Mouse (Mus musculus) limb, embryonic 12.5 days (tissue): ENCODE results near the gene Gabrg2. TPM values are rescaled to one million over a fixed set of nuclear protein-coding genes. Genes with fewer than 3 reads are reported as not detected.
A peak's percentile ranks its signal among the peaks of the same experiment; 100 is the strongest.

Source experiments
- ATAC-seq: fragments of 200-750 bp; cut with Nextera tagmentation; 2 replicates; pipeline ENCODE4 v1.8.0; 2017; ENCODE audit warnings: low read depth, moderate TSS enrichment; ENCODE audit not compliant: insufficient number of reproducible peaks, insufficient read depth, low FRiP score, low TSS enrichment
- H3K27ac ChIP-seq: fragments of 300-500 bp; sonication (generic); 2 replicates; pipeline ENCODE4 v1.5.1; 2016; ENCODE audit warnings: mild to moderate bottlenecking, moderate library complexity
- H3K27me3 ChIP-seq: fragments of 300-500 bp; sonication (generic); 2 replicates; pipeline ENCODE4 v1.6.1; 2016; ENCODE audit warnings: mild to moderate bottlenecking, moderate library complexity
- H3K36me3 ChIP-seq: fragments of 300-500 bp; sonication (generic); 2 replicates; pipeline ENCODE4 v1.6.1; 2016; ENCODE audit warnings: mild to moderate bottlenecking, moderate library complexity
- H3K4me1 ChIP-seq: fragments of 300-500 bp; sonication (generic); replicated peaks from 2 replicates; pipeline ENCODE4 v1.6.1; 2016
- H3K4me2 ChIP-seq: fragments of 300-500 bp; sonication (generic); 2 replicates; pipeline ENCODE4 v1.6.1; 2016; ENCODE audit warnings: mild to moderate bottlenecking, moderate library complexity
- H3K4me3 ChIP-seq: fragments of 300-500 bp; sonication (generic); replicated peaks from 2 replicates; pipeline ENCODE4 v1.5.1; 2016; ENCODE audit warnings: mild to moderate bottlenecking
- H3K9ac ChIP-seq: fragments of 300-500 bp; sonication (generic); replicated peaks from 2 replicates; pipeline ENCODE4 v1.6.1; 2016; ENCODE audit warnings: mild to moderate bottlenecking, moderate library complexity
- H3K9me3 ChIP-seq: fragments of 300-500 bp; sonication (generic); 2 replicates; pipeline ENCODE4 v1.6.1; 2016; ENCODE audit warnings: mild to moderate bottlenecking, moderate library complexity
- WGBS: fragments of 180-500 bp; shearing (Covaris S2); methylation state at CpG from one replicate; pipeline ENCODE4 v1.1.7; 2016; 5-methylcytosine and 5-hydroxymethylcytosine counted together
- polyA plus RNA-seq: library from polyadenylated mRNA; unstranded; fragments of >200 nt; fragmentation: Nextera tagmentation; extraction: Ambion mirVana; gene quantifications from 2 replicates; pipeline ENCODE4 v1.2.1, GENCODE M21; 2016

The Gabrg2 gene
- polyA plus RNA-seq: 0.06 TPM in 1 of 2 replicates, not detected in the other

DNA sequence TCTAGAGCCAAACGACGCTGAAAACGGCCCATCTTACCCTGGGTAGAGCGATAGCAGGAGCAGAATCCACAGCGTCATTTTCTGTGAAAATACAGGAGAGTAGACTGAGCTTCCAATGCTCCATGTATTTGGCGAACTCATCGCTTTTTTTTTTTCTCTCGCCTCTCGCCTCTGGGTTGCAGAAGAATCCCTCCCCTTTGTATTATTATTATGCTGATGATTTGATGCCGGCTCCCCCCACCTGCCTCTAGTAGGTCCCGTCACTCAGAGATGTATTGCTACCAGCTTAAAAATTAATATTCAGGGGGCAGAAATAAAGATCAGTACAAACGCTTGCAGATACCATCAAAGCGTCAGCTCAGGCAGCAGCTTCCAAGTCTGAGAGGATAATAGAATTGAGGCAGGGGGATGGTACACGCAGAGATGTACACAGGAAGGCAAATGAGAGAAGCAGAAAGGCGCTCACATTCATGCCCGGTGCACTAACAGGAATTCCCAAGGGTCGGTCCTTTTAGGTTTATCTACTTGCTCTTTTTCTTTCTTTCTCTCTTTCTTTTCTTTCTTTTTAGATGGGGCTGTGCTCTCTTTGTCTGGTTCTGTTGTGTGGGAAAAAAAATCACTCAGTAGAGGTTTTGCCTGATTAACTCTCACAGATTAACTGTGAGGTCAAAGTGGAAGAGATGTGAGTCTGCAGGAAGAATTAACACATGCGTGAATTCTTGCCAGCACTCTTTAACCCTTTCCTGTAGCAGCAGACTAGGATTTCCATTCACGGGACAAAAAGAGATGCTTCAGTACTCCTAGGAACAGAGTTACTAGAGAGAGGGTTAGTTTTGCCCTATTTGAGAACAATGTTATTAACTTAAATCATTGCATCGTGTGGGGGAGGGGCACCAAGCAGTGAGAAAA lies at the start of gene Gabrg2:
Gabrg2 (minus strand) TSS at position 668 of the 909 bp plus-strand sequence.
- peaks cover 10% of the 10 kb centered on the region for H3K27me3 ChIP-seq

DNA sequence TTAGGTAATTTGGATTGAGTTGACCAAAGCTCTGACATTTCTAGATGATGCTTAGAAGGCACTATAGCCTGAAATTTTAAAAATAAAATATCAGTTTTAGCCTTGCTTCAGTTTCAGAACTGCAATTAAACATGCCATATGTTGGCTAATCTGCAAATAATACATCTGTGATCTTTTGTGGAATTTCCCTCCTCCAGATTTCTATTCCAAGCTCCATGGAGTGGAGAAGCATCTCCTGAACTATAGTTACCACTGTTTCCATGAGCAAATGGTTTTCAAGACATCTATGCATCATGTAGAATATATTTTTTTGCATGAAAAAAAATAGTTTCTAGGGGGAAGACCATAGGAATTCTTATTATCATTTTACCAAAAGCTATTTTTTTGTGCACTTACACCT lies 47.5 kb upstream of the Gabrg2 start:
- H3K4me1 ChIP-seq: no peaks in the 10 kb centered on the region
- H3K9ac ChIP-seq: no peak overlapping the region
- no peaks in the 10 kb centered on the region for H3K27me3 ChIP-seq
- no peaks in the 10 kb centered on the region for H3K9me3 ChIP-seq
- no peak for ATAC-seq
- H3K27ac ChIP-seq: no peak overlapping the region
- H3K36me3 ChIP-seq: no peaks in the 10 kb centered on the region
- H3K4me2 ChIP-seq: no peak overlapping the region
- no peak overlapping the region for H3K4me3 ChIP-seq

More for the DNA sequence above, at the start of gene Gabrg2:
- Histone ChIP-seq H3K9ac (no peak within 1 kb of the TSS), H3K4me2 (no peak within 1 kb of the TSS), H3K9me3 (no peaks in the 10 kb centered on the region), H3K4me1 (no peaks in the 10 kb centered on the region), H3K4me3 (no peak within 1 kb of the TSS), H3K36me3 (no peaks in the 10 kb centered on the region), H3K27ac (no peak within 1 kb of the TSS)
- WGBS: 10% methylated on average over 20 of the region's 20 CpGs
- ATAC-seq: no peak

- peak; percentile 81; the same call in 1 of the 2 replicates for ATAC-seq
- Histone ChIP-seq H3K27me3 (peaks cover 10% of the 10 kb centered on the region), H3K27ac (no peak overlapping the region), H3K9me3 (no peaks in the 10 kb centered on the region), H3K9ac (no peak overlapping the region), H3K4me1 (no peaks in the 10 kb centered on the region), H3K4me2 (no peak overlapping the region), H3K36me3 (no peaks in the 10 kb centered on the region), H3K4me3 (no peak overlapping the region)
- WGBS: 4% methylated on average over 7 of the region's 7 CpGs
Observed at GRCm38 (mm10) chr11:41999468-41999881, 1.2 kb downstream of the Gabrg2 start.

DNA sequence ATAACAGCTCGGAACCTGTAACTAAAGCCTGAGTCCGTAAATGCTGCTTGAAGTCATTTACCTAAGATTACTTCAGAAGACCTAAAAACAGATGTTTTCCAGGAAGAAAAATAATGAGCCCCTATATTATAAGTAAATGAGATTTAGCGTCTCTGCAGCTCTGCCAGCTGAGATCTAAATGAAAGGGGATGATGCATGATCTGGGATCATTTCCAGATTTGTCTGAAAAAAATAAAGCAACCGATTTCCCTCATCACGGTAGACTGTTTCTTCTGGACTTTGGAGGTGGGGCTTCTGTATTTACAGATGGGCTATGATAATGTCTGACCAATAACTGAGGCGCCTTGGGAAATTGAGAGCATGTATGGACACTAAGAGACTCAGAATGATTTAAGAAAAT lies 20.5 kb downstream of the Gabrg2 start:
- no peak for ATAC-seq
- WGBS: 46% methylated on average over 6 of the region's 6 CpGs
- H3K4me3 ChIP-seq: no peak overlapping the region

DNA sequence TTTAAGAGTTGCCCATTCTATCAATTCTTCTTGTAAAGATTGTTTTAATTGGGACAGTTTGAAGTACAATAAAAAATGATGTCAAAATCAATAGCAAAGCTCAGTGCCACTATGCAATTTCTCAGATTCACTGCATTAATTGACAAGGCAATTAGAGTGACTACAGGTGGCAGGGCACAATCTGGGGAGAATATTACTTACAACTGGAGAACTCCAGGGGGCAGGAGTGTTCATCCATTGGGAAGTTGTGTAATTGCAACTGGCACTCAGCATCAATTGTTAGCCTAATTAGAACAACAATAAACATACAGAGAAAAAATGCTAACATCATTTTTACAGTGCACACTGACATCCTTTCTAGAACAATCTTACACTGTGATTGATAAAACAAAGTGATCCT lies 32.1 kb downstream of the Gabrg2 start:
- H3K4me2 ChIP-seq: no peak overlapping the region
- H3K27me3 ChIP-seq: no peaks in the 10 kb centered on the region
- H3K27ac ChIP-seq: no peak overlapping the region
- no peak for ATAC-seq
- 0 out of 2 replicates have a peak, but pooled peaks cover 4% of the 10 kb centered on the region for H3K4me1 ChIP-seq
- no peak overlapping the region for H3K4me3 ChIP-seq
- H3K9me3 ChIP-seq: no peaks in the 10 kb centered on the region
- H3K36me3 ChIP-seq: no peaks in the 10 kb centered on the region
- no peak overlapping the region for H3K9ac ChIP-seq

More for the DNA sequence above, 20.5 kb downstream of the Gabrg2 start:
- Histone ChIP-seq H3K27me3 (no peaks in the 10 kb centered on the region), H3K36me3 (no peaks in the 10 kb centered on the region), H3K4me2 (no peak overlapping the region), H3K9me3 (no peaks in the 10 kb centered on the region), H3K4me1 (no peaks in the 10 kb centered on the region), H3K9ac (no peak overlapping the region), H3K27ac (no peak overlapping the region)

GRCm38 (mm10) chr11:41962706-41963105 lies 38.0 kb downstream of the Gabrg2 start:
- no peak overlapping the region for H3K4me3 ChIP-seq
- no peak overlapping the region for H3K27ac ChIP-seq
- 0 out of 2 replicates have a peak, but pooled peaks cover 4% of the 10 kb centered on the region for H3K4me1 ChIP-seq
- no peaks in the 10 kb centered on the region for H3K36me3 ChIP-seq
- H3K4me2 ChIP-seq: no peak overlapping the region
- 86% methylated on average over 8 of the region's 8 CpGs for WGBS
- H3K9me3 ChIP-seq: no peaks in the 10 kb centered on the region
- H3K27me3 ChIP-seq: no peaks in the 10 kb centered on the region
- no peak for ATAC-seq
- no peak overlapping the region for H3K9ac ChIP-seq

DNA sequence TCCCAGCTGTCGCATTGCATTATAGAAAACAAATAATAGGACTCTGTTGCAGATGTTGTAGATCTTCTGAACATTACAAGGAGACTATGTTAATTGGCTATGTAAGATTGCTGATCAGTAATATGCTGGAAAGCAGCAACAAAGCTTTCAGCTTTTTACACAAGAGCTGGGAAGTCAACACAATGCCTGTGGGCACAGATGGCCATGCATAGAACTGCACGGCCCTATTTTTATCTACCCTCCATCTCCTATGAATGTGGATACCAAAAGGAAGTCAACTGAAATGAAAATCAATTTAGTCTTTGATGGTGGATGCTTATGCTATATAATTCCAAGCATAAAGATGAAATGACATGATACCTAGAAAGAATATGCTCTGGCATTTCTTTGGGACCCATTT lies 47.1 kb downstream of the Gabrg2 start:
- no peaks in the 10 kb centered on the region for H3K4me1 ChIP-seq
- no peak for ATAC-seq
- H3K27ac ChIP-seq: no peak overlapping the region
- WGBS: 86% methylated on average over 2 of the region's 2 CpGs
- H3K9me3 ChIP-seq: no peaks in the 10 kb centered on the region
- no peaks in the 10 kb centered on the region for H3K27me3 ChIP-seq
- no peak overlapping the region for H3K9ac ChIP-seq
- H3K36me3 ChIP-seq: no peaks in the 10 kb centered on the region
- no peak overlapping the region for H3K4me3 ChIP-seq
- H3K4me2 ChIP-seq: no peak overlapping the region

DNA sequence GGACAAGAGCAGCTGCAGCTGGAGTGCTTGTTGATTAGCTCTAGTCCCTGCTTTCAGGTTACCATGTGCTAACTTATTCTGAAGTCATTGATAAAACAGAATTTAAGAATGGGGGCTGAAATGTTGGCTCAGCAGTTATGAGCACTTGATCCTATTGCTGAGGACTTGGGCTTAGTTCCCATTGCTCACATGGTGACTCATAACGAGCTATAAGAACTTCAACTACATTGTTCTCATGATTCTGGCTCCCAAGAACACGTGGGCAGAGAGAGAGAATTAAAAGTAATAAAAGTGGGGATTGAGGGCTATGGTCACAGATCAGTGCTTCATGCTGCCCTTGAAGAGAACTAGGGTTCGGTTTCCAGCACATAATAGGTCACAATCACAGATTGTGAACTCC lies 48.8 kb downstream of the Gabrg2 start:
- H3K4me2 ChIP-seq: no peak overlapping the region
- H3K27me3 ChIP-seq: no peaks in the 10 kb centered on the region
- no peak overlapping the region for H3K4me3 ChIP-seq
- H3K27ac ChIP-seq: no peak overlapping the region
- WGBS: 61% methylated on average over 3 of the region's 3 CpGs
- H3K36me3 ChIP-seq: no peaks in the 10 kb centered on the region
- ATAC-seq: no peak
- no peaks in the 10 kb centered on the region for H3K9me3 ChIP-seq
- H3K9ac ChIP-seq: no peak overlapping the region
- H3K4me1 ChIP-seq: no peaks in the 10 kb centered on the region

DNA sequence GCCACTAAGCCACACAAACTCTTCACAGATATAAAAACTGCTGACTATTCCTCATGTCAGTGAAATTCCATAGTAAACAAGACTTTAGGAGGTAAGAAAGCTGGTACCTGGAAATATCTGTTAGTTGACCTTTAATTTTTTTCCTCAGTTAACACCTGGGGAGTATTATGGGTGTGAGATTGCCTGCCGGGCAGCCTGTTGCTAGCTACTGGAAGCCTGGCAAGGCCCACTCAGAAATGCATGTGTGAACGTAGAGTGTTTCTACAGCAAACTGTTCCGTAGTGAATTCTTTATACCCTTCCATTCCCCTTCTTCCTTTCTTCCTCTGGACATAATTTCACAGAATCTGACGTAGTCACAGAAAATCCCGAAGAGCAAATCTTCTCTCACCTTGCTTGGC lies 55.2 kb downstream of the Gabrg2 start:
- no peaks in the 10 kb centered on the region for H3K4me1 ChIP-seq
- no peak overlapping the region for H3K27ac ChIP-seq
- no peak overlapping the region for H3K4me3 ChIP-seq
- 77% methylated on average over 5 of the region's 5 CpGs for WGBS
- H3K4me2 ChIP-seq: no peak overlapping the region
- no peaks in the 10 kb centered on the region for H3K36me3 ChIP-seq
- ATAC-seq: no peak
- no peak overlapping the region for H3K9ac ChIP-seq
- H3K9me3 ChIP-seq: no peaks in the 10 kb centered on the region
- H3K27me3 ChIP-seq: no peaks in the 10 kb centered on the region

DNA sequence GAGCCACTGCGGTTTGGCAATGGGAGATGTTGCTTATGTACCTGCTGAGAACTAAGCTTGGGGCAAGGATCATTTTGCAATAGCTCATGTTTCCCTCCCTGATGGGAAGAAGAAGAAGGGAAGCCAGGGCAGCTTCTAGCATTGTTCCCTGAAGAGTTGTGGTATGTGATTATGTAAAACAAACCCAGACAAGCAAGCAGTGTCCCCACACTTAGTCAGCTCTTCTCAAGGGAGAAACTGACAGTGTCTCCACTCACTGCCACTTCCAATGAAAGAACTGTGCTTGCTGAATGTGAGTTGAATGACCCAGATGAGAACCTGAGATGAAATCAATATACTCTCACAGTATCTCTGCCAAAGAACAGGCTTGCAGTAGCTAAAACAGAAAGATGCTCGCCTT lies 62.7 kb downstream of the Gabrg2 start:
- Histone ChIP-seq H3K36me3 (no peaks in the 10 kb centered on the region), H3K27ac (no peak overlapping the region), H3K9me3 (no peaks in the 10 kb centered on the region), H3K27me3 (no peaks in the 10 kb centered on the region), H3K4me1 (no peaks in the 10 kb centered on the region), H3K4me3 (no peak overlapping the region), H3K4me2 (no peak overlapping the region), H3K9ac (no peak overlapping the region)
- WGBS: 84% methylated on average over 2 of the region's 2 CpGs
- no peak for ATAC-seq

DNA sequence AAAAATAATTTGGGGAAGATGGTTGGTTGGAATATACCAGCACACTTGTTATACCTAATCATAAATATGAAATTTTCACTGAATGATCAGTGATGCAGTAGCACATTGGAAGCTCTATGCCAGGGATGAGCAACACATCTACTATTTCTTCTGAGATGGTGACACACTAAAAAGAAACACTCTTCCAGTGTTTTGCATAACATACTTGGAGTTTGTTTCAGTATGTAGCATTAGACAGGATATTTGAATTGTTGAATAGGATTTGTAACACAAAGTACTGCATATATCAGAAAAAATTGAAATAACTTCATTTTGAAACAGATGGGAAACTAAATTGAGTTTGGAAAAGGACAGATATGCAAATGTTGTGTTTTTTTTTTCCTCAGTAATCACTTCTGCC lies 81.8 kb downstream of the Gabrg2 start:
- Histone ChIP-seq H3K27ac (no peak overlapping the region), H3K9me3 (no peaks in the 10 kb centered on the region), H3K4me2 (no peak overlapping the region), H3K9ac (no peak overlapping the region), H3K4me1 (no peaks in the 10 kb centered on the region), H3K36me3 (no peaks in the 10 kb centered on the region), H3K4me3 (no peak overlapping the region), H3K27me3 (no peaks in the 10 kb centered on the region)
- no peak for ATAC-seq

DNA sequence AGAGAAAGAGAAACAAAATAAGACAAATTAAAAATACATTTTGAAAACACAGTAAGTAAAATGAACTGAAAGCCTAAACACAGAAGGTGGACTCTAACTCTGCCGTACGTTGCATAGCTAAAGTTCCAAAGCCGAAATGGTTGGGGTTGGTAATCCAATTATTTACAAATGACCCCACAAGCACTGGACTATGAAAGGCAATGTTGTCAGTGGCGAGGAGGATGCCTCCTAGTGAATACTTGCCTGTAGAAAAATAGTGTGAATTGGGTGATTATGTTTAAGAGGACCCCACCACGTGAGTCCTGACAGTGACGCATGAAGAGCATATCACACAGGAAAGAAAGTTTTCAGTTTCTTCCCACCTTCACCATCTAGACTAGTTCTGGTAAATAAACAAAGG lies 86.6 kb downstream of the Gabrg2 start:
- no peak overlapping the region for H3K4me2 ChIP-seq
- WGBS: 78% methylated on average over 6 of the region's 6 CpGs
- no peak overlapping the region for H3K9ac ChIP-seq
- H3K4me1 ChIP-seq: no peaks in the 10 kb centered on the region
- H3K36me3 ChIP-seq: no peaks in the 10 kb centered on the region
- H3K9me3 ChIP-seq: no peaks in the 10 kb centered on the region
- no peak for ATAC-seq
- no peak overlapping the region for H3K4me3 ChIP-seq
- no peak overlapping the region for H3K27ac ChIP-seq
- H3K27me3 ChIP-seq: no peaks in the 10 kb centered on the region
